Mouse (Mus musculus) stomach, embryonic 15.5 days (tissue): ENCODE measurements around the gene Cenpt. TPM values are rescaled to one million over a fixed set of nuclear protein-coding genes. Genes with fewer than 3 reads are reported as not detected.
A peak's percentile ranks its signal among the peaks of the same experiment; 100 is the strongest.

Experiments
- ATAC-seq: fragments of 200-750 bp; cut with Nextera tagmentation; 2 replicates; pipeline ENCODE4 v1.8.0; 2017; ENCODE audit warnings: low read depth, moderate number of reproducible peaks, moderate TSS enrichment; ENCODE audit not compliant: insufficient read depth, low FRiP score
- H3K27ac ChIP-seq: fragments of 300-500 bp; sonication (generic); 2 replicates; pipeline ENCODE4 v1.5.1; 2015; ENCODE audit warnings: mild to moderate bottlenecking, inconsistent platforms
- H3K27me3 ChIP-seq: fragments of 300-500 bp; sonication (generic); replicated peaks from 2 replicates; pipeline ENCODE4 v1.6.1; 2015; ENCODE audit warnings: inconsistent platforms
- H3K36me3 ChIP-seq: fragments of 300-500 bp; sonication (generic); 2 replicates; pipeline ENCODE4 v1.6.1; 2015; ENCODE audit warnings: inconsistent platforms
- H3K4me1 ChIP-seq: fragments of 300-500 bp; sonication (generic); 2 replicates; pipeline ENCODE4 v1.6.1; 2015; ENCODE audit warnings: inconsistent platforms
- H3K4me2 ChIP-seq: fragments of 300-500 bp; sonication (generic); 2 replicates; pipeline ENCODE4 v1.6.1; 2015; ENCODE audit warnings: mild to moderate bottlenecking, inconsistent platforms
- H3K4me3 ChIP-seq: fragments of 300-500 bp; sonication (generic); replicated peaks from 2 replicates; pipeline ENCODE4 v1.5.1; 2015; ENCODE audit warnings: inconsistent platforms
- H3K9ac ChIP-seq: fragments of 300-500 bp; sonication (generic); 2 replicates; pipeline ENCODE4 v1.6.1; 2015; ENCODE audit warnings: inconsistent platforms
- H3K9me3 ChIP-seq: fragments of 300-500 bp; sonication (generic); 2 replicates; pipeline ENCODE4 v1.6.1; 2016; ENCODE audit warnings: inconsistent platforms
- WGBS: fragments of 180-500 bp; shearing (Covaris S2); methylation state at CpG from one replicate; pipeline ENCODE4 v1.1.7; 2015; 5-methylcytosine and 5-hydroxymethylcytosine counted together
- polyA plus RNA-seq: library from polyadenylated mRNA; unstranded; fragments of >200 nt; fragmentation: Nextera tagmentation; extraction: Ambion mirVana; gene quantifications from 2 replicates; pipeline ENCODE4 v1.2.1, GENCODE M21; 2015

The Cenpt gene
- polyA plus RNA-seq, 1 experiment from 2014 or later: 38.0 TPM

DNA sequence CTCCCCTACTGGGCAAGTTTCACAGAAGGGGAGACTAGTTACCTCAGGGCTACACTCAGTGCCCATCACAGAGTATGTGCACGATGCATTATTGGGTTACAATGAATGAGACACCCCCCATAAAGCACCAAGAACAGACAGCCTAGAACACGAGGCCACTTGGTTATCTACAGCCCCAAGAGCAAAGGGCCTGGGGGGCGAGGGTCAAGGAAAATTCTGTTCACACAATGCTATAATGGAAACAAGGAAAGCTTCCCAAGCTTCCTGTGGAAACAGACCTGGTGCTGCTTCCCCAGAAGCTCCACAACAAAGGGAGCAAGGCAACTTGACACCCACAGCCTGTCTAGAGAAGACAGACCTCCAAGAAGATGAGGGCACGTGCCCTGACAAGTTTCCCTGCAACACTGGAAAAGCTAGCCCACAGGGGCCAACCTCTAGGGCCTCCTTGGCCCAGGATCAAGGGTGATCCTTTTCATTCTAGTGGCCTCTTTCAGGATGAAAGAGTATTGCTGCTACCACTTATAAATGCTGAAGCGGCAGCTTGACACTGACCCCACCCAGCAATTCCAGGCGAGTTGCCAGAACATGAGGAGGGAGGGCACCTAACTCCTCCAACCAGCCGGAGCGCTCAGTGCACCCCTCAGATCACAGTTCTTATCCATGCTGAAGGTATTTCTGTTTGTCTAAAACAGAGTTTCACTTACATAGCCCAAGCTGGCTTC lies 53.8 kb downstream of the Cenpt start:
- Histone ChIP-seq H3K9me3 (no peaks in the 10 kb centered on the region), H3K36me3 (no peaks in the 10 kb centered on the region), H3K4me1 (peaks cover 12% of the 10 kb centered on the region; the same call in 1 of the 2 replicates), H3K4me3 (no peak overlapping the region), H3K27me3 (no peaks in the 10 kb centered on the region), H3K27ac (peak overlapping the region; percentile 61), H3K4me2 (0 out of 2 replicates have a peak overlapping the region, but pooled peaks have one; percentile 8), H3K9ac (no peak overlapping the region)
- WGBS: 35% methylated on average over 8 of the region's 8 CpGs
- peak; percentile 73 for ATAC-seq

DNA sequence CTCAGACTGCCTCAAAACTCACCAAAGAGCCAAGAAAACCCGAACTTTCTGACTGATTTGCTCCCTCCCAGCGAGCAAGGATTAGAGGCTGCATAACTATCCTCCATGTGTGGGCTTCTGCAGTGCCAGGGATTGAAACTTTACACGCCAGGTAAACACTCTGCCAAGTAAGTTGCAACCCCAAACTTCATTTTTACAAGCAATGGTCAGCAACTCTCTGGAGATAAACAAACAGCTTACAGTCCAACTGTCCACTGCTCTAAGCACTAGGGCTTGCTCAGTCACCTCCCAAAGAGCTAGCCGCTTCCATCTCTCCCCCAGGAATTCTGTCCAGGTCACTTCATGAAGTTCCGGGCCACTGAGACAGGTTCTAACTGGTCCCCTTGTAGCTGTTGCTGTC lies 54.7 kb downstream of the Cenpt start:
- H3K4me3 ChIP-seq: no peak overlapping the region
- 84% methylated on average over 5 of the region's 5 CpGs for WGBS
- no peak for ATAC-seq
- H3K4me2 ChIP-seq: no peak overlapping the region
- H3K9ac ChIP-seq: no peak overlapping the region
- H3K27ac ChIP-seq: peak overlapping the region; percentile 61; the same call in 1 of the 2 replicates
- H3K9me3 ChIP-seq: no peaks in the 10 kb centered on the region
- H3K36me3 ChIP-seq: no peaks in the 10 kb centered on the region
- H3K27me3 ChIP-seq: no peaks in the 10 kb centered on the region
- peaks cover 12% of the 10 kb centered on the region; the same call in 1 of the 2 replicates for H3K4me1 ChIP-seq

DNA sequence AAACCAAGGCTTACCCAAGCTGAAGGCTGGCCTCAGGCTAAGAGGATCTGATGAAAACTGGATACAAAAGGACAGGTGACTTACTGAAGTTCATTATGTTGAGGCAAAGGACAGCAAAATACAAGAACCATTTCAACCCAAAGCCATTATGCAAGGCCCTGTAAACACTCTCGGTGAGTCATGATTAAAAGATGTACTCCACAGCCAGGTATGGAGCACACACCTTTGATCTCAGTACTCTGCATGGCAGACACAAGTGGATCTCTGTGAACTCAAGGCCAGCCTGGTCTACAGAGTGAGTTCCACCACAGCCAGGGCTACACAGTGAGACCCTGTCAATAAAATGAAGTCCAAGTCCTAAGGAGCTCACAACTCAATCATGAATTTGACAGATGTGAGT lies 57.3 kb downstream of the Cenpt start:
- H3K4me1 ChIP-seq: peaks cover 12% of the 10 kb centered on the region; the same call in 1 of the 2 replicates
- 55% methylated on average over 1 of the region's 1 CpGs for WGBS
- H3K9ac ChIP-seq: no peak overlapping the region
- H3K9me3 ChIP-seq: no peaks in the 10 kb centered on the region
- H3K27me3 ChIP-seq: no peaks in the 10 kb centered on the region
- no peak overlapping the region for H3K4me3 ChIP-seq
- no peak overlapping the region for H3K4me2 ChIP-seq
- H3K27ac ChIP-seq: peak overlapping the region; percentile 44; the same call in 1 of the 2 replicates
- ATAC-seq: no peak
- H3K36me3 ChIP-seq: no peaks in the 10 kb centered on the region

Other genes starting within 250 kb of the Cenpt start
- 21.0 and 23.4 TPM in 2 replicates for gene Ripor1, start 248.0 kb downstream of the Cenpt start, polyA plus RNA-seq
- 109 and 112 TPM in 2 replicates for gene Ctcf, start 216.7 kb downstream of the Cenpt start, polyA plus RNA-seq
- 0.77 and 1.1 TPM in 2 replicates for gene Agrp, start 215.9 kb downstream of the Cenpt start, polyA plus RNA-seq
- 1.2 and 1.4 TPM in 2 replicates for gene Carmil2, start 167.0 kb downstream of the Cenpt start, polyA plus RNA-seq
- gene Acd, start 152.2 kb downstream of the Cenpt start, polyA plus RNA-seq: 45.0 and 52.8 TPM in 2 replicates
- gene Pard6a, start 152.1 kb downstream of the Cenpt start, polyA plus RNA-seq: 14.9 and 15.0 TPM in 2 replicates
- gene 4933405L10Rik, start 145.6 kb downstream of the Cenpt start, polyA plus RNA-seq: 0.19 TPM in 1 of 2 replicates, not detected in the other
- 18.0 and 18.1 TPM in 2 replicates for gene Enkd1, start 145.1 kb downstream of the Cenpt start, polyA plus RNA-seq
- gene Gfod2, start 94.6 kb downstream of the Cenpt start, polyA plus RNA-seq: 16.0 and 16.2 TPM in 2 replicates
- gene Ranbp10, start 25.9 kb downstream of the Cenpt start, polyA plus RNA-seq: 13.1 and 13.4 TPM in 2 replicates
- gene Tsnaxip1, start 25.5 kb downstream of the Cenpt start, polyA plus RNA-seq: not detected in 2 replicates
- 61.6 and 63.3 TPM in 2 replicates for gene Thap11, start 1.9 kb upstream of the Cenpt start, polyA plus RNA-seq
- 151 and 214 TPM in 2 replicates for gene Nutf2, start 7.3 kb upstream of the Cenpt start, polyA plus RNA-seq
- 35.7 and 41.9 TPM in 2 replicates for gene Edc4, start 27.6 kb upstream of the Cenpt start, polyA plus RNA-seq
- gene Nrn1l, start 40.3 kb upstream of the Cenpt start, polyA plus RNA-seq: 0.31 and 0.63 TPM in 2 replicates
- gene Pskh1, start 47.2 kb upstream of the Cenpt start, polyA plus RNA-seq: 28.7 and 30.7 TPM in 2 replicates
- 1.9 and 3.8 TPM in 2 replicates for gene Ctrl, start 80.6 kb upstream of the Cenpt start, polyA plus RNA-seq
- 61.2 and 61.4 TPM in 2 replicates for gene Psmb10, start 85.2 kb upstream of the Cenpt start, polyA plus RNA-seq
- 2.9 and 5.8 TPM in 2 replicates for gene Lcat, start 90.1 kb upstream of the Cenpt start, polyA plus RNA-seq
- 32.7 and 33.4 TPM in 2 replicates for gene Slc12a4, start 112.8 kb upstream of the Cenpt start, polyA plus RNA-seq
- gene Dpep3, start 126.2 kb upstream of the Cenpt start, polyA plus RNA-seq: not detected in 2 replicates
- gene Dus2, start 138.1 kb upstream of the Cenpt start, polyA plus RNA-seq: 17.6 and 21.2 TPM in 2 replicates
- gene Dpep2nb, start 152.7 kb upstream of the Cenpt start, polyA plus RNA-seq: not detected in 2 replicates
- 14.9 and 15.3 TPM in 2 replicates for gene Ddx28, start 158.6 kb upstream of the Cenpt start, polyA plus RNA-seq
- 7.8 TPM in 2 replicates for gene Nfatc3, start 205.6 kb upstream of the Cenpt start, polyA plus RNA-seq